Mouse (Mus musculus) left cerebral cortex, postnatal 14 days (tissue): ENCODE data around the gene Me3. TPM values are rescaled to one million over a fixed set of nuclear protein-coding genes. Genes with fewer than 3 reads are reported as not detected.

Source experiments
- DNase-seq, 2 experiments: peaks; one replicate each; pipeline ENCODE4 v3.0.0; 2021 to 2022; ENCODE audit warnings: low spot score in 2 of 2, mixed read lengths in 1 of 2
- intact Hi-C: fragments of 180-260 bp; cut with DNase I; formaldehyde crosslinking; loops from one replicate; pipeline ENCODE4 v1.15.1; 2025
- total RNA-seq, 2 experiments: library from RNA; stranded (reverse); gene quantifications; 2 replicates each; pipeline ENCODE4 v1.2.3; 2021

The Me3 gene
- total RNA-seq, 2 experiments from 2014 or later, result 80.8 to 94.6 TPM

GRCm38 (mm10) chr7:89795366-89795765, 163.2 kb downstream of the Me3 start:
- intact Hi-C loops, result no loop called here
- DNase-seq, result no peak

DNA sequence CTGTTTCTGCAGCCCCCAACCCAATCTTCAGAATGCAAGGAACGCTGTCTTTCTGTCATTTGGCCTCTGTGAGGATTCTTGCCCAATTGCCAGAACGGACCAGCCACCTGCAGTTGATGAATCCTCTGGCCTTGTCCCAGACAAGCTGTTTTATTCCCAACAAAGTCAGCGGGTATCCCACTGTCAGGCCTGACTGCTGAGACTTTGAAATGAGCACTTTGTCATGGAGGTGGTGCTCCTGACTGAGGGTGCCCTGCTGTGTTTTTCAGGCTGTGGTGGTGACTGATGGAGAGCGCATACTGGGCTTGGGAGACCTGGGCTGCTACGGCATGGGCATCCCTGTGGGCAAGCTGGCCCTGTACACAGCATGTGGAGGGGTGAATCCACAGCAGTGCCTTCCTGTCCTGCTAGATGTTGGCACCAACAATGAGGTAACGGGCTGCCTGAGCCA, 164.2 kb downstream of the Me3 start:
- DNase-seq, result no peak

GRCm38 (mm10) chr7:89798358-89799020, 166.3 kb downstream of the Me3 start:
- peak in 1 of 2 experiments; percentile 7 for DNase-seq
- intact Hi-C loops, result no loop called here

More for the DNA sequence above, 164.2 kb downstream of the Me3 start:
- intact Hi-C loops, result no loop called here

DNA sequence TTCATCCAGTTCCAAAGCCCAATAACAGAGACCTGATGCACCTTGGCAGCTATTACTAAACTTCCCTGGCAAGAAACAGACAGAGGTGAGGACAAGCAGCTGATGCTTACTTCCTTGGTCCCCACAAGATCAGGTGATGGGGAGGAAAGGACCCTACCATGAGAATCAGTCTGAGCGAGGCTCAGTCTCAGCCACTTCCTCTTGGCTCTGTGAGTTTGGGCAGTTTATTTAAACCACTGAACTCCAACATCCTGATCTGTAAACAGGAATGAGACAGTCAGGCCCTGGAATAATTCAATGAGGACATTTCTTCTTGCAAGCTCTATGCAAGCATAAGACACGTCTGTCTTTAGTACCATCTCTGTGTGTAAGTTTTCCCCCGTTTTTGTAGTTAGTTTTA, 170.3 kb downstream of the Me3 start:
- intact Hi-C loops, result no loop called here
- DNase-seq, result no peak

GRCm38 (mm10) chr7:89803966-89804365, 171.8 kb downstream of the Me3 start:
- intact Hi-C loops, result no loop called here
- DNase-seq, result no peak

DNA sequence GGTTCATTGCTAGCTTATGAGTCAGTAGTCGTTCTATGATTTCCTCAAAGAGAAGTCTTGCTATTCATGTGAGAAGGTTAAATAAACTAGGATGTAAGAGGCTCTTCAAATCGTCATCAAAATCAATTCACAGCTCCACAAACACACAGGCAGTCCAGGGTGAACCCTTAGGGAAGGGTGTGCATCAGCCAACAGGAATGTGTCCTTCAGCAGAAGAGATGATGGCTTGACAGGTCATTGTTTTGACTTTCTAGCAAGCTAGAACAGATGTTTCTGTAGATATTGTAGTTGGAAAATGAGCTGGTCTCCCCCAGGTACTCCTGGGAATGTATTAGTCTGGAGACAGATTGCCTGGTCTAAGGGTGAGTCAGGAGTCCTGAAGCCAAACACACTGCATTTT, 177.2 kb downstream of the Me3 start:
- intact Hi-C loops, result no loop called here
- DNase-seq, result no peak

DNA sequence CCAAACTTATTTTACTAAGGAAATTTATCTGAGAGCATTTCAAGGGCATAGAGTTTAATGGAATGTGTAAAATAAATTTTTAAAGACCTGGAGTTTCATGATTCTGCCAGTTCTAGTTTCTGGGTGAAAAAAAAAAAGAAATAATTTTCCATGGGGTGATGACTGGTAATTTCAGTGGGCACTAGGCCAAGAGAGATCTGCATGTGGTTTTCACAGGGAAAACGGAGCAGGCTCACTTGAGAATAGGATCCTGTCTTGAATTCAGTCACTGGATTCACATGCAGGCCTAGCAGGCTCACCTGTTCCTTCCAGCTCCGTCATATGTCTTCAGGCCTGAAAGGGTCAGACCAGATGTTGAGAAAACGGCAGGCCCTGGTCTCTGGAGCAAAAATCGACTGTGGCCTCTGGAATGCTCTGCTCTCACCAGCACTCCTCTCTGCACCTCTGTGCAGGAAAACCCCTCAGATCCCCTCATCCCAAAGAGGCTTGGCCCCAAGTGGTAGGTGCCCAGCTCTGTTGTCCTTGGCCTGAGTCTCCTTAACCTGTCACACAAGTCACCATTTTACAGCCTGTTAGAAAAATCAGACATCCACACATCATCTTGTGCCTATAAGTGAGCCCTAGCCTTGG, 196.4 kb downstream of the Me3 start:
- intact Hi-C loops, result no loop called here
- no peak for DNase-seq

- intact Hi-C loops, result no loop called here
- DNase-seq, result peak in 1 of 2 experiments; percentile 33
These were observed 197.0 kb downstream of the Me3 start for GRCm38 (mm10) chr7:89829201-89829600.

DNA sequence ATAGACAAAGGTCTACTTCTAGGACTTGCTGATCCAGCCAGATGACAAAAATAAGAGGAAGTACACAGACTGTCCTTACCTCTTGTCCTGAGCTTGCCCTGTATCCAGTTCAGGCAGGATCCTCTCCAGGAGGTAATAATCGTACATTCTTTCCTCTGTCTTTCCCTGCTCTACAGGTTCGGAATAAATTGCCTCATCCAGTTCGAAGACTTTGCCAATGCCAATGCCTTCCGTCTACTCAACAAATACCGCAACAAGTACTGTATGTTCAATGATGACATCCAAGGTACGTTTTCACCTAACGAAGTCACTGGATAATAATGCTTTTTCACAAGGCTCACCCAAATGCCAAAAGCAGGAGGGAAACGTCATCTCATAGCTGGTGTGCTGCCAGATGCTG, 201.3 kb downstream of the Me3 start:
- no peak for DNase-seq
- intact Hi-C loops, result loop anchor here (10.0 kb wide), 1 partner anchor 159 kb away; no protein-coding TSS in a partner anchor

GRCm38 (mm10) chr7:89835566-89835965, 203.4 kb downstream of the Me3 start:
- intact Hi-C loops, result loop anchor here (10.0 kb wide), 1 partner anchor 161 kb away; no protein-coding TSS in a partner anchor
- no peak for DNase-seq

- no peak for DNase-seq
- intact Hi-C loops, result loop anchor here (10.0 kb wide), 1 partner anchor 162 kb away; no protein-coding TSS in a partner anchor
These were observed 204.5 kb downstream of the Me3 start for GRCm38 (mm10) chr7:89836676-89837075.

- intact Hi-C loops, result loop anchor here (10.0 kb wide), 1 partner anchor 163 kb away; no protein-coding TSS in a partner anchor
- DNase-seq, result no peak
These were observed 205.6 kb downstream of the Me3 start for GRCm38 (mm10) chr7:89837841-89838240.

- DNase-seq, result no peak
- intact Hi-C loops, result loop anchor here (10.0 kb wide), 2 partner anchors 165 to 365 kb away; no protein-coding TSS in a partner anchor
These were observed 207.5 kb downstream of the Me3 start for GRCm38 (mm10) chr7:89839721-89840120.

DNA sequence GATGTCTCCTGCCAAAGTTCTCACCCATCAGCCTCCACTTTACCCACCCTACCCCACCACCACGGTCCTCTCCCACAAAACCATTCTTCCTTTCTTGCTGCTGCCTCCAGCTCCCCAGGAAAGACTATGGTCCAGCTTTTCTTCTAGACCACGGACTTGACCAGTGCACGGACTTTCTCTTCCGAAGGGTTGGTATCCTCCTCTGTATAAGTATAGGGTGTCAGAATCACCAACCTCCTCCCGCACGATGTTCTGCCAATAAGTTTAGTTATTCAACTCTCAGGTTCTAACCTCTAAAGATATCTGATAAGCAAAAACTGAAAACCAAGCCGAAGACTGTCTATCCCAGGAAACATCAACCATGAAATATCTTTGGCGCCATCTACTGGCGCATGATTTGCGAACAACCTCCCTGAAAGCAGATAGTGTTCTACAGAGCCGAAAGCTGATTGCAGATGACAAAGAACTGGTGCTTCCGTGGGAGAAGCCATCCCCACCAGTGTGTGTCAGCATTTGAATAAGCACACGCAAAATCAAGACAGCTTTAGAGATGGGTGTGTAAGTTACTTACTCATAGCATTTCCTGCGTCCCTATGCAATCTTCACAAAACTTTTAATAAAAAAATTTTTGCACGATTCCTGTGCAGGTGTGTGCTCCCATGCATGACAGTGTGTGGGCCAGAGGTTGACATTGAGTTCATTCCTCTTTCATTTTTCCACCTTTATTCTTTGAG, 209.6 kb downstream of the Me3 start:
- peak; percentile 95 for DNase-seq
- intact Hi-C loops, result loop anchor here (1.0 to 10.0 kb wide), 2 partner anchors 342 to 367 kb away; no protein-coding TSS in a partner anchor

DNA sequence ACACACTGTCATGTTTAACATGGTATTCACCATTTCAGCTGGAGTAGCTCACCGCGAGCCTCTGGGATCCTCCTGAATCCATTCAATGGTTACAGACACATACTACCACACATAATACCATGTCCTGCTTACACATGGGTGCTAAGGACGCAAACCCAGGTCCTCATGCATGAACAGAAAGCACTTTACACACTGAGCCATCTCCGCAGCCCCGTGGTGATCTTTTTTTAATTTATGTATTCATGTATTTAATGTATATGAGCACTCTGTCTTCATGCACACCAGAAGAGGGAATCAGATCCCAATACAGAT, 210.2 kb downstream of the Me3 start:
- intact Hi-C loops, result loop anchor here (1.0 to 10.0 kb wide), 2 partner anchors 342 to 368 kb away; no protein-coding TSS in a partner anchor
- DNase-seq, result no peak

- intact Hi-C loops, result loop anchor here (10.0 kb wide), 1 partner anchor 368 kb away; no protein-coding TSS in a partner anchor
- DNase-seq, result no peak
These were observed 210.9 kb downstream of the Me3 start for GRCm38 (mm10) chr7:89843121-89843520.

DNA sequence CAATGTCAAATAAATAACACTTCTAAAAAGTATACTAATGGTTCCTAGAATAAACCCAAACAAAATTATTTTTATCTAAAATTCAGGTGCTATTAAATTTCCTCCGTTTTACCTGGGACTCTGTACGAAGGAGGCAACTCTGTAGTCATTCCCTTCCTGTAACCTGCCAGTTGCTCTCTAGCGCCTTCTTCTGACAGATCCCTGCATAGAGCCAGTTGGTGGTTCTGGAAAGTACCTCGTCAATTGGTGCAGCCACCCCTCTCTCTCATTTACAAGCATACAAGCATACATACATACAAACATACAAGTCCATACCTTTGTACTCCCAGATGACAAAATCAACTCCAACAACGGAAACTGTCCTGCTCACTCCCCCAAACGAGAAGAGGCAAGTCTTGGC, 211.3 kb downstream of the Me3 start:
- DNase-seq, result no peak
- intact Hi-C loops, result loop anchor here (10.0 kb wide), 1 partner anchor 369 kb away; no protein-coding TSS in a partner anchor

DNA sequence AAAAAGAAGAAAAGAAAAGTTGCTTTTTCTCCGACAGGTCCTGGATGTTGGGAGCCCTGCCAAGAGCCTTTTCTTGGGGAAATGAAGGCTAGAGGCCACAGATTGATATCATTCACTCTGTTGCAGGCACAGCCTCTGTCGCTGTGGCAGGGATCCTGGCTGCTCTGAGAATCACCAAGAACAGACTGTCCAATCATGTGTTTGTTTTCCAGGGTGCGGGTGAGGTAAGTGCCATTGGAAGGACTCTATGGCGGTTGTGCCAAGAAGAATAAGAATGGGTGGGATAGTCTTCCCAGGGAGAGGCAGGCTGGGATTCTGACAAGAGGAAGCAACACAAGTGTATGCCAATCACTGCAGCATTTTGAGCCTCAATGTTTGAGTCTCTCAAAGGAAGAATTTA, 213.5 kb downstream of the Me3 start:
- DNase-seq, result no peak
- intact Hi-C loops, result loop anchor here (10.0 kb wide), 1 partner anchor 371 kb away; no protein-coding TSS in a partner anchor

- intact Hi-C loops, result no loop called here
- no peak for DNase-seq
These were observed 218.3 kb downstream of the Me3 start for GRCm38 (mm10) chr7:89850510-89850909.
